Mouse (Mus musculus) adrenal gland, adult 2 months (tissue): Measurements from ENCODE around the gene Slc44a5. TPM values are rescaled to one million over a fixed set of nuclear protein-coding genes. Genes with fewer than 3 reads are reported as not detected.

Source experiments
- DNase-seq: peaks from one replicate; pipeline ENCODE4 v3.0.0; 2021
- polyA plus RNA-seq: library from polyadenylated mRNA; depleted of rRNA; stranded (reverse); fragments of >200 nt; gene quantifications from 2 replicates; pipeline ENCODE4 v1.2.3, GENCODE M21; 2012
- total RNA-seq, 2 experiments: library from RNA; stranded (reverse); gene quantifications; 2 replicates each; pipeline ENCODE4 v1.2.3; 2021

The Slc44a5 gene
- total and polyA plus RNA-seq, 3 experiments = 0.01 TPM; not detected in 2

GRCm38 (mm10) chr3:154171881-154172592, 198.8 kb downstream of the Slc44a5 start:
- no peak for DNase-seq

- DNase-seq = no peak
These were observed 199.3 kb downstream of the Slc44a5 start for GRCm38 (mm10) chr3:154172593-154172965.

GRCm38 (mm10) chr3:154173556-154173955, 200.3 kb downstream of the Slc44a5 start:
- DNase-seq = no peak

- DNase-seq = no peak
These were observed 200.8 kb downstream of the Slc44a5 start for GRCm38 (mm10) chr3:154174031-154174430.

- DNase-seq = no peak
These were observed 201.5 kb downstream of the Slc44a5 start for GRCm38 (mm10) chr3:154174766-154175165.

GRCm38 (mm10) chr3:154177665-154178305, 204.5 kb downstream of the Slc44a5 start:
- DNase-seq = no peak

- DNase-seq = no peak
These were observed 206.2 kb downstream of the Slc44a5 start for GRCm38 (mm10) chr3:154179423-154179920.

- DNase-seq = no peak
These were observed 209.8 kb downstream of the Slc44a5 start for GRCm38 (mm10) chr3:154182987-154183386.

- no peak for DNase-seq
These were observed 210.7 kb downstream of the Slc44a5 start for GRCm38 (mm10) chr3:154183957-154184356.

- DNase-seq = no peak
These were observed 215.4 kb downstream of the Slc44a5 start for GRCm38 (mm10) chr3:154188668-154189067.

GRCm38 (mm10) chr3:154192328-154193030, 219.2 kb downstream of the Slc44a5 start:
- no peak for DNase-seq

- DNase-seq = no peak
These were observed 220.1 kb downstream of the Slc44a5 start for GRCm38 (mm10) chr3:154193189-154193840.

- no peak for DNase-seq
These were observed 227.2 kb downstream of the Slc44a5 start for GRCm38 (mm10) chr3:154200422-154200828.

- no peak for DNase-seq
These were observed 228.6 kb downstream of the Slc44a5 start for GRCm38 (mm10) chr3:154201796-154202195.

- no peak for DNase-seq
These were observed 229.1 kb downstream of the Slc44a5 start for GRCm38 (mm10) chr3:154202383-154202782.

GRCm38 (mm10) chr3:154208479-154208878, 235.2 kb downstream of the Slc44a5 start:
- no peak for DNase-seq

- DNase-seq = no peak
These were observed 236.0 kb downstream of the Slc44a5 start for GRCm38 (mm10) chr3:154209201-154209754.

- no peak for DNase-seq
These were observed 236.7 kb downstream of the Slc44a5 start for GRCm38 (mm10) chr3:154209776-154210430.

GRCm38 (mm10) chr3:154210431-154211055, 237.3 kb downstream of the Slc44a5 start:
- DNase-seq = no peak

GRCm38 (mm10) chr3:154212551-154212950, 239.3 kb downstream of the Slc44a5 start:
- DNase-seq = no peak

- DNase-seq = no peak
These were observed 242.1 kb downstream of the Slc44a5 start for GRCm38 (mm10) chr3:154215309-154215708.
